ENCODE assay signal across 9 mouse cellular contexts in the genomic region with DNA sequence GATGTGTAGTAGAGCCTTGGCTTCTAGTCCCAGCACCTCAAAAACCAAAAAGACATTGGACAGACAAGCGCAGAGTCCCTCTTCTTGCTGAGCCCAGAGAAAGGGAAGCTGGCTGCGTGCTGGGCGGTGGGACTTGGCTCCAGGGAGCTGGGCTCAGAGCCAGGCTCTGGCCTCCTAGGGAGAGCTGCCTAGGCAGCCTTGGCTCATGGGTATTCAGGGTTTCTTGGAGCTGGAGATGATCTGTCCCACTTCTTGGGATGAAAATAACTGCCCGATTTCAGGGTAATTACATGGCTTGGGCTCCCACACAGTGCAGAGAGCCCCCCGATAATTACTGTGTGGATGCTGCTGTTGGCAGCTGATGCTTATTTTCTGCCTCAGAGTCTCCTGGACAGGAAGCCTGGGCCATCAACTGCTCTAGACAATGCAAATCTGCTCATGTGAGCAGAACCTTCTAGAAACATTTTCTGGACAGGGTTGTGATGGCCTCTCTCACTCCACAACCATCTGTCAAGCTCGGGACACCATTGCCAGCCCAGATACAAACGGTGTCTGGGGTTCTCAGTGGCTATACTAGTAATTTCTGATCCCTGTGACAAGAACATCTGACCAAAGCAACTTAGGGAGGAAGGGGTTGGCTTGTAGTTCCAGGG. TPM values are rescaled to one million over a fixed set of nuclear protein-coding genes. Genes with fewer than 3 reads are reported as not detected.
A peak's percentile ranks its signal among the peaks of the same experiment; 100 is the strongest.
DNase-seq lines count a peak whose midpoint lies in the region; ATAC-seq and TF ChIP-seq lines count a peak whose summit lies in the region.
"Had no signal": no experiment of that assay in that cellular context is flagged by ENCODE, and none has a peak within 500 bp of the region (broad histone marks: within the 10 kb centered on the region; RNA-seq: fewer than 3 reads in every experiment).

No protein-coding gene starts in this region.

- no peak overlapping the region for H3K4me3 ChIP-seq in heart, embryonic 11.5 days (ENCODE audit: low read depth, low read length)
- no peak overlapping the region for H3K4me3 ChIP-seq in thymus, adult 2 months (ENCODE audit: control insufficient read depth, insufficient read depth, low read length)
- H3K4me3 ChIP-seq: megakaryocyte, embryonic 14.5 days had no signal

- H3K27me3 ChIP-seq in heart, embryonic 11.5 days (ENCODE audit: control insufficient read depth, insufficient read depth, low read length), result no peaks in the 10 kb centered on the region
- H3K27me3 ChIP-seq in thymus, adult 2 months (ENCODE audit: control insufficient read depth, insufficient read depth, low read length), result no peaks in the 10 kb centered on the region

- TF ChIP-seq POLR2A in thymus, adult 2 months (IDR thresholded peaks at IDR 0.05; ENCODE audit: control insufficient read depth, extremely low read depth, insufficient read depth, low read length, poor library complexity), result no peak

- 76% methylated on average over 7 of the region's 7 CpGs for WGBS in heart, embryonic 11.5 days (ENCODE audit: insufficient replicate concordance)
- 87% methylated on average over 7 of the region's 7 CpGs for WGBS in thymus, adult 2 months

- H3K36me3 ChIP-seq in heart, embryonic 11.5 days (ENCODE audit: control insufficient read depth, insufficient read depth, low read length), result no peaks in the 10 kb centered on the region
- 0 out of 2 replicates have a peak, but pooled peaks cover 4% of the 10 kb centered on the region for H3K36me3 ChIP-seq in thymus, adult 2 months (ENCODE audit: control insufficient read depth, insufficient read depth, low read length)

- no peaks in the 10 kb centered on the region for H3K4me1 ChIP-seq in heart, embryonic 11.5 days (ENCODE audit: control insufficient read depth, insufficient read depth, low read length)
- H3K4me1 ChIP-seq in thymus, adult 2 months (replicated peaks; ENCODE audit: control insufficient read depth, insufficient read depth, low read length), result peaks cover 62% of the 10 kb centered on the region

- H3K27ac ChIP-seq in heart, embryonic 11.5 days (ENCODE audit: low read depth, low read length), result no peak overlapping the region
- H3K27ac ChIP-seq in thymus, adult 2 months (ENCODE audit: control insufficient read depth, insufficient read depth, low read length), result peak overlapping the region; percentile 79

- no peak overlapping the region for H3K9ac ChIP-seq in heart, embryonic 11.5 days (ENCODE audit: low read depth, low read length)

- DNase-seq in heart, adult 11 months, result peak; percentile 97
- DNase-seq in thymus, adult 2 months, result no peak
- no peak for DNase-seq in thymus, postnatal 10 days (ENCODE audit: low spot score in 2 of 2)
- DNase-seq in lung, postnatal 14 days, result peak; percentile 72
- DNase-seq in cerebellum, adult 9-10 months, result no peak
- DNase-seq in urinary bladder, postnatal 4 days (ENCODE audit: low spot score in 2 of 2), result no peak

- no peaks in the 10 kb centered on the region for H3K9me3 ChIP-seq in heart, embryonic 11.5 days (replicated peaks; ENCODE audit: control insufficient read depth, low read length)

- TF ChIP-seq CTCF in thymus, adult 2 months (IDR thresholded peaks at IDR 0.05; ENCODE audit: borderline replicate concordance, control insufficient read depth, extremely low read depth, insufficient read depth, low read length, poor library complexity), result no peak

- no peak for ATAC-seq in heart, embryonic 11.5 days (replicated peaks; ENCODE audit: insufficient number of reproducible peaks, low FRiP score, low TSS enrichment)
- ATAC-seq in hematopoietic stem cell, adult 5-6 weeks (replicated peaks in 1 of 2; ENCODE audit: insufficient read depth in 1 of 2, low FRiP score in 2 of 2, low TSS enrichment in 1 of 2, low read depth in 1 of 2, poor library complexity in 2 of 2, severe bottlenecking in 2 of 2), result peak; percentile 38 to 57; a peak in 3 of 4 replicates

- H3K4me2 ChIP-seq in heart, embryonic 11.5 days, result no peak overlapping the region

RNA-seq across cellular contexts. Expression of a gene that starts 33.3 kb away (rescaled TPM):
- 50.1 and 54.4 TPM in 2 replicates for polyA plus RNA-seq in heart, embryonic 11.5 days (2014; fragmentation: Nextera tagmentation; extraction: Ambion mirVana)
- polyA plus RNA-seq in thymus, adult 2 months (2012; rRNA removed), result 26.2 and 32.5 TPM in 2 replicates
- total RNA-seq in hematopoietic stem cell, adult 5-6 weeks (2017), result 3.5 and 6.6 TPM in 2 replicates

RNA-seq across cellular contexts. Expression of a gene that starts 60.0 kb away (rescaled TPM):
- polyA plus RNA-seq in heart, embryonic 11.5 days (2014; fragmentation: Nextera tagmentation; extraction: Ambion mirVana), result 14.2 and 15.3 TPM in 2 replicates
- polyA plus RNA-seq in thymus, adult 2 months (2012; rRNA removed), result 29.9 and 30.2 TPM in 2 replicates
- 13.1 and 23.1 TPM in 2 replicates for total RNA-seq in hematopoietic stem cell, adult 5-6 weeks (2017)

Comparison
In these comparisons a context has a peak if more than half of its experiments do, and no peak if none do; other contexts are left out.
1. DNase-seq: peak in heart, adult 11 months (single experiment) and lung, postnatal 14 days (single experiment); none in thymus, adult 2 months (single experiment), thymus, postnatal 10 days (0 of 2), cerebellum, adult 9-10 months (single experiment) and urinary bladder, postnatal 4 days (0 of 2).